Mouse (Mus musculus) cerebral cortex, adult 2 months (tissue): Measurements from ENCODE around the gene Trip6.

Experiments
- WGBS: fragments of 180-500 bp; shearing (Covaris S2); methylation state at CpG from one replicate; pipeline ENCODE4 v1.1.7; 2018; 5-methylcytosine and 5-hydroxymethylcytosine counted together

The Trip6 gene

GRCm38 (mm10) chr5:137338256-137338655 lies 24.1 kb upstream of the Trip6 start:
- under 1% methylated on average over 19 of the region's 19 CpGs for WGBS

GRCm38 (mm10) chr5:137337190-137337589 lies 23.0 kb upstream of the Trip6 start:
- 53% methylated on average over 8 of the region's 8 CpGs for WGBS

- 78% methylated on average over 6 of the region's 6 CpGs for WGBS
Observed at GRCm38 (mm10) chr5:137335066-137335465, 20.9 kb upstream of the Trip6 start.

- WGBS = 45% methylated on average over 10 of the region's 10 CpGs
Observed at GRCm38 (mm10) chr5:137334317-137334716, 20.1 kb upstream of the Trip6 start.

GRCm38 (mm10) chr5:137333512-137334174 lies 19.4 kb upstream of the Trip6 start, which contains the start of gene Slc12a9:
Gene Slc12a9, minus strand, starts transcription at chr5:137333597.
- WGBS = 1% methylated on average over 44 of the region's 44 CpGs

GRCm38 (mm10) chr5:137332857-137333511 lies 18.8 kb upstream of the Trip6 start:
- 17% methylated on average over 15 of the region's 15 CpGs for WGBS

- WGBS = 87% methylated on average over 7 of the region's 7 CpGs
Observed at GRCm38 (mm10) chr5:137330910-137331309, 16.7 kb upstream of the Trip6 start.

GRCm38 (mm10) chr5:137320996-137321395 lies 6.8 kb upstream of the Trip6 start:
- WGBS = 96% methylated on average over 3 of the region's 3 CpGs

- WGBS = 100% methylated on average over 1 of the region's 1 CpGs
Observed at GRCm38 (mm10) chr5:137318570-137318969, 4.4 kb upstream of the Trip6 start.

- 92% methylated on average over 8 of the region's 8 CpGs for WGBS
Observed at GRCm38 (mm10) chr5:137317361-137317760, 3.2 kb upstream of the Trip6 start.

- 64% methylated on average over 30 of the region's 30 CpGs for WGBS
Observed at GRCm38 (mm10) chr5:137315084-137315903, 1.1 kb upstream of the Trip6 start.

- 19% methylated on average over 22 of the region's 22 CpGs for WGBS
Observed at GRCm38 (mm10) chr5:137313466-137314192, 575 bp downstream of the Trip6 start.

GRCm38 (mm10) chr5:137308356-137308755 lies 5.8 kb downstream of the Trip6 start:
- 92% methylated on average over 4 of the region's 4 CpGs for WGBS

- WGBS = under 1% methylated on average over 67 of the region's 72 CpGs
Observed at GRCm38 (mm10) chr5:137307071-137307912, 6.9 kb downstream of the Trip6 start, which contains the start of gene Srrt. Gene Srrt, minus strand, starts transcription at chr5:137307674.

- 6% methylated on average over 12 of the region's 12 CpGs for WGBS
Observed at GRCm38 (mm10) chr5:137306439-137307005, 7.7 kb downstream of the Trip6 start.

- 27% methylated on average over 3 of the region's 3 CpGs for WGBS
Observed at GRCm38 (mm10) chr5:137305822-137306221, 8.4 kb downstream of the Trip6 start.

- WGBS = 31% methylated on average over 4 of the region's 4 CpGs
Observed at GRCm38 (mm10) chr5:137304816-137305215, 9.4 kb downstream of the Trip6 start.

- WGBS = 38% methylated on average over 3 of the region's 3 CpGs
Observed at GRCm38 (mm10) chr5:137304165-137304564, 10.0 kb downstream of the Trip6 start.

- 84% methylated on average over 4 of the region's 4 CpGs for WGBS
Observed at GRCm38 (mm10) chr5:137303609-137304008, 10.6 kb downstream of the Trip6 start.

- 51% methylated on average over 21 of the region's 21 CpGs for WGBS
Observed at GRCm38 (mm10) chr5:137301253-137301652, 13.0 kb downstream of the Trip6 start.
